Comparison of ENCODE assay signal across 8 mouse cellular contexts in the genomic region with DNA sequence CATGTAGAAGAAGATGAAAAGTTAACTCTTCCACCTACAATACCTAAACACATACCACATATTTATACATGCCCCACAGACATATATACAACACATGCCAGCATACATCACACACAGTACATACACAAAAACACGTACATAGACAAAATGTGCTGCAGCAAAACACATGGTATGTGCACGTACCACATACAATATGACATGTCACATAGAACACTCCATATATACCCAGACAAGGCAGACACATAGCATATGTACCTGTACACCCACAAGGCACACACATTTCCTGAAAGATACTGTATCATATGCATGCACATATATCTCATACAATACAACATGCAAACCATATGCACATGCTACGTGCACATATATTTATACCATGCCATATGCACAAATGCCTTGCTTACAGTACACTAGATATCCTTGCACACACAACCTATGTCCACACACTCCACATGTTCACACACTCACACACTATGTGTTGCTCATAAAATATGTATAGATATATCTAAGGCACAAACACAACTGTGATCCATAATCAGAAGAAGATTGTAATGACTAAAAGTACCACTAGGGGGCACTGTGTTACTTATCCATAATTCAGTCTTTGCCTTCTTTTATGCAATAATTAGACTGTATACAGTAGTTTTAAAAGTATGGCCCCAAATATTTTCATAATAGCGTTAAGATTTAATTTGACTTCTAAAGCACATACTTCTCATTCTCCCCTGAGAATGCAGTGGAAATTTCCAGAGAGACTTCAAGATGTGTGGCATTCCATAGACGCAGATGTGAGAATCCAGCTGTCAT. TPM values are rescaled to one million over a fixed set of nuclear protein-coding genes. Genes with fewer than 3 reads are reported as not detected.
DNase-seq lines count a peak whose midpoint lies in the region; ATAC-seq and TF ChIP-seq lines count a peak whose summit lies in the region.

No protein-coding gene starts in this region.

- ATAC-seq in intestine, embryonic 14.5 days (replicated peaks; ENCODE audit: low FRiP score, low TSS enrichment, low read depth), result 0 out of 2 replicates have a peak, but pooled peaks have one; percentile 27
- no peak for ATAC-seq in intestine, embryonic 16.5 days
- no peak for ATAC-seq in Patski
- ATAC-seq in hindbrain, embryonic 16.5 days, result 0 out of 2 replicates have a peak, but pooled peaks have one; percentile 40
- ATAC-seq in kidney, embryonic 15.5 days (replicated peaks; ENCODE audit: low FRiP score), result no peak

- H3K36me3 ChIP-seq in intestine, embryonic 14.5 days (ENCODE audit: control insufficient read depth, insufficient read depth, low read length), result no peaks in the 10 kb centered on the region
- no peaks in the 10 kb centered on the region for H3K36me3 ChIP-seq in intestine, embryonic 16.5 days (ENCODE audit: control insufficient read depth, insufficient read depth, low read length)
- no peaks in the 10 kb centered on the region for H3K36me3 ChIP-seq in hindbrain, embryonic 16.5 days (ENCODE audit: control insufficient read depth, insufficient read depth, low read length)
- no peaks in the 10 kb centered on the region for H3K36me3 ChIP-seq in kidney, embryonic 15.5 days

- H3K4me3 ChIP-seq in intestine, embryonic 14.5 days (ENCODE audit: low read depth, low read length), result no peak overlapping the region
- no peak overlapping the region for H3K4me3 ChIP-seq in intestine, embryonic 16.5 days (ENCODE audit: low read length)
- no peak overlapping the region for H3K4me3 ChIP-seq in hindbrain, embryonic 16.5 days (ENCODE audit: low read length)
- H3K4me3 ChIP-seq in kidney, embryonic 15.5 days (replicated peaks), result no peak overlapping the region

- 70% methylated on average over 5 of the region's 5 CpGs for WGBS in intestine, embryonic 14.5 days
- WGBS in intestine, embryonic 16.5 days, result 73% methylated on average over 5 of the region's 5 CpGs
- 69% methylated on average over 5 of the region's 5 CpGs for WGBS in hindbrain, embryonic 16.5 days
- 73% methylated on average over 5 of the region's 5 CpGs for WGBS in kidney, embryonic 15.5 days

- DNase-seq in intestine, embryonic 14.5 days (ENCODE audit: low spot score), result no peak
- peak; percentile 52 for DNase-seq in CD4-positive helper T cell, adult 2 months (ENCODE audit: low read depth, low spot score)
- no peak for DNase-seq in Patski (ENCODE audit: low read depth, low spot score)
- DNase-seq in spleen, postnatal 14 days (ENCODE audit: low spot score in 2 of 2), result no peak
- no peak for DNase-seq in cerebellum, adult 9-11 months

- peak; percentile 52 for TF ChIP-seq CTCF in Patski (IDR thresholded peaks at IDR 0.05)

- H3K4me1 ChIP-seq in intestine, embryonic 14.5 days (replicated peaks; ENCODE audit: control insufficient read depth, insufficient read depth, low read length), result no peaks in the 10 kb centered on the region
- no peaks in the 10 kb centered on the region for H3K4me1 ChIP-seq in intestine, embryonic 16.5 days (ENCODE audit: control insufficient read depth, insufficient read depth, low read length)
- no peaks in the 10 kb centered on the region for H3K4me1 ChIP-seq in hindbrain, embryonic 16.5 days (ENCODE audit: control insufficient read depth, insufficient read depth, low read depth, low read length)
- H3K4me1 ChIP-seq in kidney, embryonic 15.5 days, result no peaks in the 10 kb centered on the region

- no peaks in the 10 kb centered on the region for H3K27me3 ChIP-seq in intestine, embryonic 14.5 days (replicated peaks; ENCODE audit: control insufficient read depth, insufficient read depth, low read length)
- no peaks in the 10 kb centered on the region for H3K27me3 ChIP-seq in intestine, embryonic 16.5 days (replicated peaks; ENCODE audit: control insufficient read depth, insufficient read depth, low read length)
- H3K27me3 ChIP-seq in Patski, result no peaks in the 10 kb centered on the region
- H3K27me3 ChIP-seq in hindbrain, embryonic 16.5 days (replicated peaks; ENCODE audit: control insufficient read depth, insufficient read depth, low read length), result no peaks in the 10 kb centered on the region
- no peaks in the 10 kb centered on the region for H3K27me3 ChIP-seq in kidney, embryonic 15.5 days

- no peak overlapping the region for H3K9ac ChIP-seq in intestine, embryonic 14.5 days (ENCODE audit: low read length)
- no peak overlapping the region for H3K9ac ChIP-seq in intestine, embryonic 16.5 days (ENCODE audit: low read depth, low read length)
- H3K9ac ChIP-seq in hindbrain, embryonic 16.5 days (ENCODE audit: low read depth, low read length), result no peak overlapping the region
- H3K9ac ChIP-seq in kidney, embryonic 15.5 days, result no peak overlapping the region

- H3K9me3 ChIP-seq in intestine, embryonic 14.5 days (ENCODE audit: control insufficient read depth, low read length), result no peaks in the 10 kb centered on the region
- no peaks in the 10 kb centered on the region for H3K9me3 ChIP-seq in intestine, embryonic 16.5 days (ENCODE audit: control insufficient read depth, low read length)
- H3K9me3 ChIP-seq in hindbrain, embryonic 16.5 days (ENCODE audit: control insufficient read depth, low read length), result no peaks in the 10 kb centered on the region
- H3K9me3 ChIP-seq in kidney, embryonic 15.5 days (replicated peaks), result no peaks in the 10 kb centered on the region

- in situ Hi-C loops in Patski (cut with MboI; ENCODE audit: low pct_unique_long_range_greater_than_20kb), result no loop called here

- H3K4me2 ChIP-seq in intestine, embryonic 14.5 days (ENCODE audit: low read length), result no peak overlapping the region
- no peak overlapping the region for H3K4me2 ChIP-seq in intestine, embryonic 16.5 days (ENCODE audit: low read depth, low read length)
- no peak overlapping the region for H3K4me2 ChIP-seq in hindbrain, embryonic 16.5 days (ENCODE audit: low read length)
- no peak overlapping the region for H3K4me2 ChIP-seq in kidney, embryonic 15.5 days

- CTCF ChIA-PET in Patski (lab: Charles Lee), result interaction anchor here (0.6 to 1.2 kb wide), 4 partner anchors 8 to 325 kb away, joined by 3 to 6 read pairs (median 5); no protein-coding TSS in a partner anchor

- POLR2A ChIA-PET in Patski (lab: Charles Lee), result interaction anchor here (0.5 kb wide), 1 partner anchor 20 kb away, joined by 3 read pairs; no protein-coding TSS in a partner anchor

- no peak overlapping the region for H3K27ac ChIP-seq in intestine, embryonic 14.5 days (ENCODE audit: low read depth)
- no peak overlapping the region for H3K27ac ChIP-seq in intestine, embryonic 16.5 days (ENCODE audit: low read length)
- H3K27ac ChIP-seq in hindbrain, embryonic 16.5 days (ENCODE audit: low read depth, low read length), result no peak overlapping the region
- H3K27ac ChIP-seq in kidney, embryonic 15.5 days, result no peak overlapping the region

RNA-seq across cellular contexts. Expression of a gene that starts 12.5 kb away (rescaled TPM):
- 21.6 and 24.8 TPM in 2 replicates for polyA plus RNA-seq in intestine, embryonic 14.5 days (2014; fragmentation: Nextera tagmentation; extraction: Ambion mirVana)
- 19.5 and 20.2 TPM in 2 replicates for polyA plus RNA-seq in intestine, embryonic 16.5 days (2015; fragmentation: Nextera tagmentation; extraction: Ambion mirVana)
- 35.8 TPM for polyA plus RNA-seq in Patski (2021)
- polyA plus RNA-seq in hindbrain, embryonic 16.5 days (2015; fragmentation: Nextera tagmentation; extraction: Ambion mirVana), result 23.5 and 25.1 TPM in 2 replicates
- 25.7 and 27.9 TPM in 2 replicates for polyA plus RNA-seq in kidney, embryonic 15.5 days (2015; fragmentation: Nextera tagmentation; extraction: Ambion mirVana)

Comparison
In these comparisons a context has a peak if more than half of its experiments do, and no peak if none do; other contexts are left out.
1. ATAC-seq: peak in intestine, embryonic 14.5 days (single experiment) and hindbrain, embryonic 16.5 days (single experiment); none in intestine, embryonic 16.5 days (single experiment), Patski (single experiment) and kidney, embryonic 15.5 days (single experiment).